ENCODE assay signal across 11 mouse cellular contexts in the genomic region with DNA sequence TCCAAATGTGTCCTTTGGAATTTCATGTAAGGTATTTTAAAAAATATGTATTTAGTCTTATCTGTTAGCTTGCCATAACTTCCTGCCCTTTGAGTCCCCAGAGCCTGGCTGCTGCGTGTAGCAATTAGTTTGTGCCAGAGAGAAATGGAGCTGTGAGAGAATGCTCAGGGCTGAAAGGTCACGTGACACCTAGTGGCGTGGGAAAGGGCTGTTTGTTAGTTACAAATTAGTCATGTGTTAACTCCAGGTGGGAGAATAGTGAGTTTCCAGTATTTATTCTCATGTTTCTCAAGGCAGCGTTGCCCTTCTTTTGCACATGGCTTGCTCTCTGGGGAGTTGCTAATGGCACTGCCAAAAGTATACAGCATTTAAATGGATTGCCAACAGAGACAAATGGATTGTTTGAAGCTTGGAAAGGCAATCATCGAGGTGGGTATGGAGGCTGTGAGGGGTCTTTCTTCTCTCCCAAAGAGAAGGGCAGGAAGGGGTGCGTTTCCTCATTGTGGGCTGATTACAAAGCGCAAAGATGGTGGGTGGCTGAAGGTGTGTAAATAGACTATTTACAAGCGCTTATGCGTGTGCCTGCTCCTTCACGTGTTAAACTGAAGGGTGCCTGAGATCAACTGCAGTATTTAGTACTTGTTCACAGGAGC.
DNase-seq lines count a peak whose midpoint lies in the region; ATAC-seq and TF ChIP-seq lines count a peak whose summit lies in the region.
"Had no signal": no experiment of that assay in that cellular context is flagged by ENCODE, and none has a peak within 500 bp of the region (broad histone marks: within the 10 kb centered on the region; RNA-seq: fewer than 3 reads in every experiment).

No protein-coding gene starts in this region.

- TF ChIP-seq CTCF in thymus, adult 2 months (IDR thresholded peaks at IDR 0.05; ENCODE audit: borderline replicate concordance, control insufficient read depth, extremely low read depth, insufficient read depth, low read length, poor library complexity) = no peak
- TF ChIP-seq CTCF in intestine, postnatal 0 days (IDR thresholded peaks at IDR 0.05; ENCODE audit: low read depth) = no peak

- peaks cover 9% of the 10 kb centered on the region; the same call in 1 of the 2 replicates for H3K4me1 ChIP-seq in forebrain, embryonic 13.5 days
- 0 out of 2 replicates have a peak, but pooled peaks cover 6% of the 10 kb centered on the region for H3K4me1 ChIP-seq in kidney, embryonic 16.5 days (ENCODE audit: insufficient read depth, low read length)
- H3K4me1 ChIP-seq in neural tube, embryonic 14.5 days (ENCODE audit: control insufficient read depth, insufficient read depth, low read length) = peaks cover 4% of the 10 kb centered on the region; the same call in 1 of the 2 replicates
- no peaks in the 10 kb centered on the region for H3K4me1 ChIP-seq in thymus, adult 2 months (replicated peaks; ENCODE audit: control insufficient read depth, insufficient read depth, low read length)
- H3K4me1 ChIP-seq in intestine, postnatal 0 days (replicated peaks; ENCODE audit: control insufficient read depth, insufficient read depth, low read length) = no peaks in the 10 kb centered on the region

- H3K9me3 ChIP-seq in forebrain, embryonic 13.5 days (replicated peaks) = no peaks in the 10 kb centered on the region
- no peaks in the 10 kb centered on the region for H3K9me3 ChIP-seq in kidney, embryonic 16.5 days (ENCODE audit: low read length)
- H3K9me3 ChIP-seq in neural tube, embryonic 14.5 days (ENCODE audit: control insufficient read depth, low read length) = no peaks in the 10 kb centered on the region
- H3K9me3 ChIP-seq in intestine, postnatal 0 days (ENCODE audit: control insufficient read depth) = no peaks in the 10 kb centered on the region

- DNase-seq in kidney, adult 18-20 months = peak; percentile 5
- DNase-seq in kidney, adult 11 months = no peak
- DNase-seq in spleen, postnatal 36 days (ENCODE audit: low spot score in 2 of 2) = no peak
- no peak for DNase-seq in thymus, adult 2 months
- DNase-seq: cerebellum, adult 11 months had no signal

- no peak overlapping the region for H3K4me2 ChIP-seq in forebrain, embryonic 13.5 days
- peak overlapping the region; percentile 35 for H3K4me2 ChIP-seq in kidney, embryonic 16.5 days (replicated peaks; ENCODE audit: low read depth, low read length)
- H3K4me2 ChIP-seq in neural tube, embryonic 14.5 days (ENCODE audit: low read depth, low read length) = no peak overlapping the region
- no peak overlapping the region for H3K4me2 ChIP-seq in intestine, postnatal 0 days (replicated peaks; ENCODE audit: low read depth)

- no peak overlapping the region for H3K9ac ChIP-seq in forebrain, embryonic 13.5 days
- H3K9ac ChIP-seq in kidney, embryonic 16.5 days (replicated peaks; ENCODE audit: low read length) = no peak overlapping the region
- no peak overlapping the region for H3K9ac ChIP-seq in neural tube, embryonic 14.5 days (replicated peaks; ENCODE audit: low read depth, low read length)
- no peak overlapping the region for H3K9ac ChIP-seq in intestine, postnatal 0 days (ENCODE audit: low read depth, low read length)

- no peaks in the 10 kb centered on the region for H3K27me3 ChIP-seq in forebrain, embryonic 13.5 days
- H3K27me3 ChIP-seq in kidney, embryonic 16.5 days (ENCODE audit: insufficient read depth, low read length) = no peaks in the 10 kb centered on the region
- H3K27me3 ChIP-seq in neural tube, embryonic 14.5 days (ENCODE audit: control insufficient read depth, insufficient read depth, low read length) = no peaks in the 10 kb centered on the region
- no peaks in the 10 kb centered on the region for H3K27me3 ChIP-seq in thymus, adult 2 months (ENCODE audit: control insufficient read depth, insufficient read depth, low read length)
- H3K27me3 ChIP-seq in intestine, postnatal 0 days (replicated peaks; ENCODE audit: control insufficient read depth, insufficient read depth, low read length) = no peaks in the 10 kb centered on the region

- H3K4me3 ChIP-seq in forebrain, embryonic 13.5 days = no peak overlapping the region
- H3K4me3 ChIP-seq in kidney, embryonic 16.5 days (ENCODE audit: low read length) = no peak overlapping the region
- no peak overlapping the region for H3K4me3 ChIP-seq in neural tube, embryonic 14.5 days (ENCODE audit: low read depth, low read length)
- no peak overlapping the region for H3K4me3 ChIP-seq in thymus, adult 2 months (ENCODE audit: control insufficient read depth, insufficient read depth, low read length)
- H3K4me3 ChIP-seq in intestine, postnatal 0 days (ENCODE audit: low read depth, low read length) = no peak overlapping the region

- H3K36me3 ChIP-seq in forebrain, embryonic 13.5 days (ENCODE audit: poor library complexity, severe bottlenecking) = no peaks in the 10 kb centered on the region
- H3K36me3 ChIP-seq in kidney, embryonic 16.5 days (ENCODE audit: insufficient read depth, low read length) = no peaks in the 10 kb centered on the region
- H3K36me3 ChIP-seq in neural tube, embryonic 14.5 days (ENCODE audit: control insufficient read depth, insufficient read depth, low read length) = no peaks in the 10 kb centered on the region
- no peaks in the 10 kb centered on the region for H3K36me3 ChIP-seq in thymus, adult 2 months (ENCODE audit: control insufficient read depth, insufficient read depth, low read length)
- H3K36me3 ChIP-seq in intestine, postnatal 0 days (ENCODE audit: control insufficient read depth, insufficient read depth) = no peaks in the 10 kb centered on the region

- no peak overlapping the region for H3K27ac ChIP-seq in forebrain, embryonic 13.5 days
- H3K27ac ChIP-seq in kidney, embryonic 16.5 days (ENCODE audit: low read length) = 0 out of 2 replicates have a peak overlapping the region, but pooled peaks have one; percentile 29
- no peak overlapping the region for H3K27ac ChIP-seq in neural tube, embryonic 14.5 days (ENCODE audit: low read depth, low read length)
- no peak overlapping the region for H3K27ac ChIP-seq in thymus, adult 2 months (ENCODE audit: control insufficient read depth, insufficient read depth, low read length)
- H3K27ac ChIP-seq in intestine, postnatal 0 days (ENCODE audit: low read depth, low read length) = no peak overlapping the region

- TF ChIP-seq POLR2A in thymus, adult 2 months (IDR thresholded peaks at IDR 0.05; ENCODE audit: control insufficient read depth, extremely low read depth, insufficient read depth, low read length, poor library complexity) = no peak

- peak; percentile 48; the same call in 1 of the 2 replicates for ATAC-seq in forebrain, embryonic 13.5 days
- peak; percentile 57; the same call in 1 of the 2 replicates for ATAC-seq in kidney, embryonic 16.5 days (ENCODE audit: low FRiP score, low TSS enrichment)
- ATAC-seq in neural tube, embryonic 14.5 days (ENCODE audit: low read depth) = peak; percentile 58
- no peak for ATAC-seq in intestine, postnatal 0 days
- ATAC-seq: CD4-positive, CD25-positive, alpha-beta regulatory T cell, adult 4 months; inflammation-experienced regulatory T-cells, adult 6 months had no signal

- WGBS in forebrain, embryonic 13.5 days = 41% methylated on average over 10 of the region's 10 CpGs
- WGBS in kidney, embryonic 16.5 days = 33% methylated on average over 10 of the region's 10 CpGs
- whole genome bisulfite sequencing in neural tube, embryonic 14.5 days = 36% methylated on average over 10 of the region's 10 CpGs
- 62% methylated on average over 10 of the region's 10 CpGs for WGBS in thymus, adult 2 months
- WGBS in intestine, postnatal 0 days = 40% methylated on average over 10 of the region's 10 CpGs
